Mouse (Mus musculus) frontal cortex, postnatal 25 days (tissue): ENCODE results near the gene Hdgfl2.

Experiments used
- DNase-seq, 2 experiments: peaks; one replicate each; pipeline ENCODE4 v3.0.0; 2022; ENCODE audit warnings: low spot score in 2 of 2

Gene Hdgfl2

GRCm38 (mm10) chr17:56125276-56125630 lies 45.8 kb downstream of the Hdgfl2 start:
- DNase-seq = no peak

- no peak for DNase-seq
Observed at GRCm38 (mm10) chr17:56126175-56126574, 46.7 kb downstream of the Hdgfl2 start.

DNA sequence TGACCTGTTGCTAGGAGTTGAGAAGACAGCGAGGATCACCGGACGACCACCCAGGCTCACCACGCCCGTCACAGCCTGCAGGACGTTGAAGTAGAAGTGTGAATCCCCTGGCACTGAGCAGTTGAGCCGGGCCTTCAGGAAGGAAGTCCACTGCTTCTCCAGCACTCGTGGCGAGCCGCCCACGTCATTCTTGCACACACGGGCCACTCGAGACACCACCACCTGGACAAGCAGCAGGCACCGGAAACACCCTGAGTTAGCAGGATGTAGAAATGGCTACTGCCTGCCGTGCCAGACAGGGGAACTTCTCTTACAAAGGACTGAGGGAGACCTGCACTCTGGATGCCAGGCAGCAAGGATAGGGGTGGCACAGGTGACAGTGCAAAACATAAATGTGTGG lies 48.8 kb downstream of the Hdgfl2 start:
- DNase-seq = no peak

- no peak for DNase-seq
Observed at GRCm38 (mm10) chr17:56131136-56131535, 51.7 kb downstream of the Hdgfl2 start.

GRCm38 (mm10) chr17:56131814-56132213 lies 52.4 kb downstream of the Hdgfl2 start:
- peak in 1 of 2 experiments; percentile 59 for DNase-seq

DNA sequence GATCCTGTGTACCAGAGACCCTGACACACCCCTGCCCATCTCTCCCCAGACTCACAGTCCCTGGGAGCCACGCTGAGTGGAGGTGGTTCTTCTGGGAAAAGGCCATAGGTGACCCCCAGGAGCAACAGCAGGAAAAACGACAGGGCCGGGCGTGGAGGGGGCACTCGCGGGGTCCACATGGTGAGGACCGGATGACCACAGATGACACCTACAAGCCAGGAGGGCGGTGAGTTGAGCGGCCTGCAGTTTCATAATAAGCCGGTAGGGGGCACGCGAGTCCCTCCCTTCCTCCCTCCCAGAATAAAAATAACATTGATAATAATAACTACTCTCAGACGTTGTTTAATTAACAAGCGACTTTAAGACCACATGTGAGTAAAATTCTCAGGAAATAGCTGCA lies 53.2 kb downstream of the Hdgfl2 start:
- no peak for DNase-seq

GRCm38 (mm10) chr17:56133457-56134363 lies 54.3 kb downstream of the Hdgfl2 start:
- DNase-seq = no peak

DNA sequence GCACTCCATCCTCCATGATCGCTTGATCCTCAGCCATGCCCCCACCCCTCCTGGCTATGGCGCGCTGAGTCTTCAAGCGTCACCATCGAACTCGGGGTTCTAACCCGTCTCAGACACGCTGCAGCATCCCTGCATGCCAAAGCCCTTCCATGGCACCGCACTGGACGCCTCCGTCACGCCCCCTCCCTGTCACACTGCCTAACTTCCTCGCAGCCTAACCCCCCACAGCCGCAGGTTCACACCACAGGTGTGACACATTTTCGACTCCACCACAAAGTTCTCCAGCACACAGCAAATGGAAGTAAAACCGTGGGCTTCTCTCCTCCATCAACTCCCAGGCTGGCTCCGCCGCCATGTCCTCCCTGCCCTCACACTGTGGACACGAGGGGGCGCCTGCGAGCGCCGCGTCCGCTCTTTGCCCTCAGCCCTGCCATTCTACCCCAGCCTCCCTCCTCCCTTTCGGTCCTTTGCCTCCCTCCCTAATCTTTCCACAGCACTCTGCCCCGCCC lies 55.1 kb downstream of the Hdgfl2 start:
- no peak for DNase-seq

GRCm38 (mm10) chr17:56136558-56136957 lies 57.1 kb downstream of the Hdgfl2 start:
- no peak for DNase-seq

DNA sequence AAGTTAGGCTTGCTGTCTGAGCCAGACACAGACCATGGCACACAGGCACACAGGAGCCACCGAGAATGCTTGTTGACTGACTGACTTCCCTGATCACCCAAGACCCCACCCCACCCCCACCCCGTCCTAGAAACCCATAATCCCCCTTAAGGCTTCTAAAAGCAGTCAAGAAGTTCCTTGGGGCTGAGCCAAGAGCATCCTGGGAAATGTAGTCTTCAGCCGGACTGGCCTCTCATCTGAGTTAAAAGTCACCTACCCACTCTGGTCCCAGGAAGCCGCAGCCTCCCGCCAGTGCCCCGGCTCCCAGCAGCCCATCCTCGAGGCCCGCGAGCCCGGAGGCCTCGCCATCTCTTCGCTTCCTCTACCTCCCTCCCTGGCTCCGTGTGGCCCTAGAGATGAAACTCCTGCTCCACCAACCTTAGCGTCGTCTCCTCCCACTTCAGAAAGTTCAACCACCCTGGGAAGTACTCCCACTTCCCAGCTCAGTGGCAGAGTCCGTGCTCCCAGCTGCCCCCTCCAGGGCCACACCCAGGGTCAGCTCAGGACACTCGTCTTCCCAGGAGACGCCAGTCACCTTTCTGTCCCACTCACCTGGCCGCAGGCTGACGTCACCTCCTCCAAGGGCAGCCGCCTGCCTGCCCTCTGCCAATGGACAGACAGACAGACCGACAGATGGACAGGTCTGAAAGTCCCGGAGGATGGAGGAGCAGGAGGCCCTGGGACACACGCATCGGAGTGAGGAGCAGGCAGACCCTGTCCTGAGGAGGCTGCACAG lies 58.6 kb downstream of the Hdgfl2 start:
- no peak for DNase-seq

GRCm38 (mm10) chr17:56139355-56139754 lies 59.9 kb downstream of the Hdgfl2 start:
- DNase-seq = no peak

- DNase-seq = peak; percentile 67 to 71
Observed at GRCm38 (mm10) chr17:56139858-56140595, 60.6 kb downstream of the Hdgfl2 start, which contains the start of gene Sema6b. Gene Sema6b (minus strand): TSS chr17:56140343.

DNA sequence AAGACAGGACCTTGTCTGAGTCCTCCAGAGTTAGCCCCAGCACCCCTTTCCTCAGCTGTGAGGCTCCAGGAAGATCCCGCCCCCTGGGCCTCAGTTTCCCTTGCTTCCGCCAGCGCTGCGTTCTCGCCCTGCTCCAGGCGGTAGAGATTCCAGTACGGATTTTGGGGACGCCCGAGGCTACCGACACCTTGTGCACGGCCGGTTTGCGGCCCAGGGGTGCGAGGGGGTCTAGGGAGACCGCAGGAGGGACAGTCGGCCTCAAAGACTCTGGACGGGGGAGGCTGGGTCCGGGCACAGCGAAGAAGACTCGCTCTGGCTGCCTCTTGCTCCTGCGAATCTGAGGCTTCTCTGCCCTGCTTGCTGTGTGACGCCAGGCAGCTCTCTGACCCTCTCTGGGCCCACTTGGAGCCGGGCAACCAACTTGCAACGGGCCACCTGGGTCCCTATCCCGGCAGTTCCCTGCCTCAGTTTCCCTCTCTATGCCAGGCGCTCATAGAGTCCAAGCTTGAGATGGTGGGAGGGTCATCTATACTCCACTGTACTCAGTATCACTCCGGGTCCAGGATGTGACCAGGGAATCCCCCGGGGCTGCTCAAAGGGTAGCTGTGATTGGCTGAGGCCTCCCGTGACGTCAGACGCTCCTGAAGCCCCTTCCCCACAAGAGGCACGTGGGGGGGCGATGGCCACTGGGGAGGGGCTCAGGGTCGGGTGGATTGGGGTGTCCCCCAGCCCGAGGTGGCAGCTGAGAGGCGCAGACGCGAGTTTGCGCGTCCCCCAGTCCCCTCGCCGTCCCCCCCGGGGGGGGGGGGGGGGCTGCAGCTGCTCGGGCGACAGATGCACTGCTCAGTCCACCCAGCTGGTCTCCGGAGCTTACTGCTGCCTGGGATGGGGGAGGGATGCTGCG lies 62.5 kb downstream of the Hdgfl2 start:
- peak in 1 of 2 experiments; percentile 57 for DNase-seq

DNA sequence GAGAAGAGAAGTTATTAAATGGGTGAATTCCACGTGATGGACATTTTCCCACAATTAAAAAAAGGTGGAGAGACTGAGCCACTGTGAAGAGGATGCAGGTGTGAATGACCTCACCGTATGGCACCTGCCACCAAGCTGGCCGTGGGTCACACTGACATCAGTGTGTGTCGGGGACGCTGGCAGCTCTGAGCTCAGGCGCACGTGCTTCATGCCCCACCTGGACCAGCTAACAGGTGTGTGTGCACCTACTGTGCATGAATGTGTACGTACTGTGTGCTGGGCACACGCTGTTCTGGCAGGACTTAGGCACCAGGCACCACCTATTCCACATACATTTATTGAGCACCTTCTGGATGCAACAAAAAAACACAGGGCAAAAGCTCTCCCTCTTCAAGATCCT lies 65.1 kb downstream of the Hdgfl2 start:
- DNase-seq = no peak

GRCm38 (mm10) chr17:56146131-56146530 lies 66.7 kb downstream of the Hdgfl2 start:
- no peak for DNase-seq

- DNase-seq = no peak
Observed at GRCm38 (mm10) chr17:56147420-56147819, 68.0 kb downstream of the Hdgfl2 start.

DNA sequence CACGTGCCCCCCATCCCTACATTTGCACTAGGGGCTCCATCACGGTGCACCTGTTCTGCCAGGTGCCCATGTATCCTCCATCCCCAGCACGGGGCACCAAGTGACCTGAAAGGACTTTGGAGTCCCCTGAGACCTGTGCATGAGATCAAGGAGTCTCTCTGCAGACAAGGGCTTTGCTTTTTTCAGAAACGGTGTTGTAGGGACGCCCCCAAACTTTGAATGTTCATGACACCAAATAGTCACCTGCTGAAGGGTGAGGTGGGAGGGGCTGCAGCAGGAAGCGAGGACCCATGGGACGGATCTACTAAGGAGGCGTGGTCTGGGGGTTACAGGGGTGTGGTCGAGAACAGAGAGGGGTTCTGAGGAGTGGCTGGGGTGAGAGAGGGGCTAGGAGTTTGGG lies 68.8 kb downstream of the Hdgfl2 start:
- no peak for DNase-seq

GRCm38 (mm10) chr17:56148790-56149618 lies 69.6 kb downstream of the Hdgfl2 start:
- DNase-seq = no peak

DNA sequence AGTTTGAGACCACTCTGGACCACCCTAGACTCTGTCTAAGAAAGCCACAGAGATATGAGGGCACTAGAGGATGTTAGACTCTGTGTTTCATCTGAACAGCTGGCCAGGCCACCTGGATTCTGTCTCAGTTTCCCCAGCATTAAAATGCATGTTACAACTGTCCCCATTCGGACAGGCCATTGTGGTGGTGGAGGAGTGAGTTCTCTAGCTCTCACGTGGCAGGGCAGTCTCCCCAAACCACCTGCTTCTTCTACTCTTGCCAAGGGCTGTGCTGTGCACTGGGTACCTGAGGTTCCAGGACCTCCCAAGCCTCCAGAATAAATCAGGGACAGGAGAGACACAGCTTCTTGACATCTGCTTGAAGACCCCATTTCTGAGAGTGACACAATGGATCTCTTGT lies 70.5 kb downstream of the Hdgfl2 start:
- no peak for DNase-seq
